Mouse (Mus musculus): ENCODE data around the gene Olfr544. TPM values are rescaled to one million over a fixed set of nuclear protein-coding genes. Genes with fewer than 3 reads are reported as not detected.
"Not testable (repeated sequence)": the region's sequence is repeated elsewhere in the genome, so short reads cannot be mapped to it uniquely, and the experiment has no call there.

Olfr544 gene
- polyA plus RNA-seq, 1 experiment from 2014 or later = not detected

DNA sequence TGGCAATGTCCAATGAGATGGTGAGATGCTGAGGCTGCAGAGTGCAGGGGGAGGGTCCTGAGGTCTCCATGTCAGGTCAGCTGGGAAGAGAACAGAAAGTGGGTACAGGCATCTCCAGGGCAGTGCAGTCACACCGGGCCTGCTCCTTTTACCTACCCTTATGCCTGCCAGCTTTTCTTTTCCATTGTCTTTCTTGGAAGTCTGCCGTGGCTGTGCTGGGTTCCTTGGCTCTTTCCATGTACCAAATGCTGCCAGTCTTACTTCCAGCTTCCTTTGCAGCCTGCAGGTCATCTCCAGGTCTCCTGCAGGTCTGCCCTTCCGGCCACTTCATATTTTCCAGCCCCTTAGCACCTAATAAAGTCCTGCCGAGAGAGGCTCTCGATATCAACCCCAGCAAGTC lies 13.9 kb upstream of the Olfr544 start:
- ATAC-seq (ENCODE audit: low read depth) = no peak
- Histone ChIP-seq H3K4me2 (no peak overlapping the region), H3K27ac (replicated peaks) (no peak overlapping the region), H3K4me1 (replicated peaks) (no peaks in the 10 kb centered on the region), H3K36me3 (no peaks in the 10 kb centered on the region), H3K9ac (no peak overlapping the region), H3K4me3 (no peak overlapping the region), H3K9me3 (no peaks in the 10 kb centered on the region), H3K27me3 (no peaks in the 10 kb centered on the region)
- WGBS = 87% methylated on average over 5 of the region's 5 CpGs

GRCm38 (mm10) chr7:102499473-102499872 lies 11.4 kb upstream of the Olfr544 start, which contains the start of gene Olfr545:
TSS of gene Olfr545 (minus strand) at chr7:102499573.
- 71% methylated on average over 3 of the region's 3 CpGs for WGBS

GRCm38 (mm10) chr7:102494416-102494815 lies 6.3 kb upstream of the Olfr544 start:
- H3K36me3 ChIP-seq; H3K27me3 ChIP-seq; H3K4me2 ChIP-seq; ATAC-seq (ENCODE audit: low read depth); H3K27ac ChIP-seq (replicated peaks); H3K4me3 ChIP-seq; H3K9me3 ChIP-seq; H3K4me1 ChIP-seq (replicated peaks); H3K9ac ChIP-seq: not testable (repeated sequence)
- WGBS = 60% methylated on average over 7 of the region's 7 CpGs

More at GRCm38 (mm10) chr7:102499473-102499872, 11.4 kb upstream of the Olfr544 start, which contains the start of gene Olfr545:
- H3K27ac ChIP-seq (replicated peaks) = no peak within 1 kb of the TSS
- no peaks in the 10 kb centered on the region for H3K27me3 ChIP-seq
- no peak within 1 kb of the TSS for H3K9ac ChIP-seq
- H3K36me3 ChIP-seq = no peaks in the 10 kb centered on the region
- H3K4me1 ChIP-seq (replicated peaks) = no peaks in the 10 kb centered on the region
- H3K9me3 ChIP-seq = no peaks in the 10 kb centered on the region
- no peak for ATAC-seq (ENCODE audit: low read depth)
- no peak within 1 kb of the TSS for H3K4me3 ChIP-seq
- H3K4me2 ChIP-seq = no peak within 1 kb of the TSS

DNA sequence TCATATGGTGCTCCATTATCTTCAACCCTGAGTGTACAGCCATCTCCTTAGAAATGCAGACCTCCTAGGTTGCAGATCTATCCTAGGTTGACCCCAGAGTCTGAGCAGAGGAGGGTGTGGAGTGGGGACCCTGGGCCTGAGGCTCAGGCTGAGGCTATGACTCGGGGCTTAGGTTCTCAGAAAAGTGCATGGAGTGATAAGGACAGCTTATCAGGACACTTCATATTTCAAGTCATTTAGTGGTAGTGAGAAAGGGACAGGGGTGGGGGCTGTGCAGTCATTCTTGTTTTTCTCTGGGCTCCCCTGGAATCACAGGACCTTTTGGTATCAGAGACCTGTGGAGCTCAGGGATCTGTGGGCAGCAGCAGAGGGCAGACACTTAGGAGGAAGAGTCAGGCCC lies 2.0 kb downstream of the Olfr544 start:
- H3K4me3 ChIP-seq = no peak overlapping the region
- no peak overlapping the region for H3K27ac ChIP-seq (replicated peaks)
- H3K9ac ChIP-seq = no peak overlapping the region
- no peak overlapping the region for H3K4me2 ChIP-seq
- H3K4me1 ChIP-seq (replicated peaks) = no peaks in the 10 kb centered on the region
- H3K36me3 ChIP-seq = no peaks in the 10 kb centered on the region
- no peaks in the 10 kb centered on the region for H3K9me3 ChIP-seq
- no peaks in the 10 kb centered on the region for H3K27me3 ChIP-seq
- ATAC-seq (ENCODE audit: low read depth) = no peak
- WGBS = 93% methylated on average over 1 of the region's 1 CpGs

GRCm38 (mm10) chr7:102484766-102485165 lies 3.3 kb downstream of the Olfr544 start:
- not testable (repeated sequence) for ATAC-seq (ENCODE audit: low read depth); H3K36me3 ChIP-seq; H3K9ac ChIP-seq; H3K4me3 ChIP-seq; H3K27me3 ChIP-seq; H3K4me2 ChIP-seq; H3K9me3 ChIP-seq; H3K27ac ChIP-seq (replicated peaks); H3K4me1 ChIP-seq (replicated peaks)
- 75% methylated on average over 6 of the region's 8 CpGs for WGBS

GRCm38 (mm10) chr7:102483665-102484064 lies 4.4 kb downstream of the Olfr544 start:
- H3K4me3 ChIP-seq = no peak overlapping the region
- H3K27ac ChIP-seq (replicated peaks) = no peak overlapping the region
- H3K4me1 ChIP-seq (replicated peaks) = no peaks in the 10 kb centered on the region
- no peak overlapping the region for H3K4me2 ChIP-seq
- WGBS = 95% methylated on average over 2 of the region's 2 CpGs
- no peaks in the 10 kb centered on the region for H3K36me3 ChIP-seq
- no peak for ATAC-seq (ENCODE audit: low read depth)
- no peak overlapping the region for H3K9ac ChIP-seq
- no peaks in the 10 kb centered on the region for H3K9me3 ChIP-seq
- no peaks in the 10 kb centered on the region for H3K27me3 ChIP-seq

DNA sequence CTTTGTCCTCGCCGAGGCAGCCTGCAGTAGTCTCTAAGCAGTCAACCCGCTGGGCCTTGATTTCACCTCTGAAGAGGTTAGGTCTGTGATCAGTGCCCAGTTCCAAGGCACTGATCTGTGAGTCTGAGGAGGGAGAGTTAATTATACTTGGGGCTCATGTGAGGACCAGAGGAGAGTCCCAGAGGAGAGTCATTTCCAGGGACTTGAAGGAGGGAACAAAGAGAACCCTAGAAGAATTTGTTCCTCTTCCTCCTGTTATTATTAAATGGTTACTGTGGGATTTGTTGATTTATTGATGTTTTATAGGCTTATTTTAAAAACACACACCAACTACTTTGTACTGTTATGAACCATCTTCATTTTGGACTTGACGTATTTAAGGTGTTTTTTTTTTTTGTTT lies 6.5 kb downstream of the Olfr544 start, which contains the start of gene Olfr543:
Olfr543 (minus strand) TSS at position 101 of the 400 bp plus-strand sequence.
- Histone ChIP-seq H3K4me2 (no peak within 1 kb of the TSS), H3K9me3 (no peaks in the 10 kb centered on the region), H3K9ac (no peak within 1 kb of the TSS), H3K27me3 (no peaks in the 10 kb centered on the region), H3K4me1 (replicated peaks) (no peaks in the 10 kb centered on the region), H3K27ac (replicated peaks) (no peak within 1 kb of the TSS), H3K4me3 (no peak within 1 kb of the TSS), H3K36me3 (no peaks in the 10 kb centered on the region)
- 97% methylated on average over 4 of the region's 4 CpGs for WGBS
- ATAC-seq (ENCODE audit: low read depth) = no peak

GRCm38 (mm10) chr7:102480821-102481220 lies 7.3 kb downstream of the Olfr544 start:
- no peak overlapping the region for H3K4me2 ChIP-seq
- no peaks in the 10 kb centered on the region for H3K4me1 ChIP-seq (replicated peaks)
- no peaks in the 10 kb centered on the region for H3K27me3 ChIP-seq
- 92% methylated on average over 4 of the region's 4 CpGs for WGBS
- no peak overlapping the region for H3K27ac ChIP-seq (replicated peaks)
- ATAC-seq (ENCODE audit: low read depth) = no peak
- H3K36me3 ChIP-seq = no peaks in the 10 kb centered on the region
- no peak overlapping the region for H3K4me3 ChIP-seq
- H3K9ac ChIP-seq = no peak overlapping the region
- no peaks in the 10 kb centered on the region for H3K9me3 ChIP-seq

GRCm38 (mm10) chr7:102479368-102480078 lies 8.6 kb downstream of the Olfr544 start:
- H3K9me3 ChIP-seq = no peaks in the 10 kb centered on the region
- H3K4me2 ChIP-seq = no peak overlapping the region
- no peaks in the 10 kb centered on the region for H3K27me3 ChIP-seq
- no peak overlapping the region for H3K27ac ChIP-seq (replicated peaks)
- H3K36me3 ChIP-seq = peaks cover 4% of the 10 kb centered on the region; the same call in 1 of the 2 replicates
- WGBS = 69% methylated on average over 5 of the region's 5 CpGs
- no peaks in the 10 kb centered on the region for H3K4me1 ChIP-seq (replicated peaks)
- no peak for ATAC-seq (ENCODE audit: low read depth)
- no peak overlapping the region for H3K4me3 ChIP-seq
- no peak overlapping the region for H3K9ac ChIP-seq

DNA sequence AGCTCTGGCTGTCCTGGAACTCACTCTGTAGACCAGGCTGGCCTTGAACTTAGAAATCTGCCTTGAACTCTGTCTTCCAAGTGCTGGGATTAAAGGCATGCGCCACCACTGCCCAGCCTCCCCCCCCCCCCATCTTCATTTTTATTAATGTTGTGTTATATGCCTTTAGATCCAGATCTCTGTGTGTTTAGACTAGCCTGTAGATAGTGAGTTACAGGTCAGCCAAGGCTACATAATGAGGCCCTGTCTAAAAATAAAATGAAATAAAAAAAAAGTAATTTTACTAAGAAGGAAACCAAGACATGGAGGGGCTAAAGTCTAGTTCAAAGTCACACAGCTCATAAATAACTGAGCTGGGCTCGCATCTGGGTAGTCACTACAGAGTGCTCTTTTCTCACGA lies 9.2 kb downstream of the Olfr544 start:
- Histone ChIP-seq H3K4me3 (no peak overlapping the region), H3K36me3 (peaks cover 4% of the 10 kb centered on the region; the same call in 1 of the 2 replicates), H3K4me2 (no peak overlapping the region), H3K27me3 (no peaks in the 10 kb centered on the region), H3K9ac (no peak overlapping the region), H3K4me1 (replicated peaks) (no peaks in the 10 kb centered on the region), H3K9me3 (no peaks in the 10 kb centered on the region), H3K27ac (replicated peaks) (no peak overlapping the region)
- no peak for ATAC-seq (ENCODE audit: low read depth)
- WGBS = 74% methylated on average over 3 of the region's 3 CpGs

GRCm38 (mm10) chr7:102478425-102478824 lies 9.7 kb downstream of the Olfr544 start:
- ATAC-seq (ENCODE audit: low read depth) = no peak
- no peak overlapping the region for H3K9ac ChIP-seq
- no peaks in the 10 kb centered on the region for H3K9me3 ChIP-seq
- no peaks in the 10 kb centered on the region for H3K4me1 ChIP-seq (replicated peaks)
- H3K36me3 ChIP-seq = peaks cover 4% of the 10 kb centered on the region; the same call in 1 of the 2 replicates
- no peak overlapping the region for H3K4me2 ChIP-seq
- H3K4me3 ChIP-seq = no peak overlapping the region
- H3K27me3 ChIP-seq = no peaks in the 10 kb centered on the region
- H3K27ac ChIP-seq (replicated peaks) = no peak overlapping the region
- 88% methylated on average over 4 of the region's 4 CpGs for WGBS

DNA sequence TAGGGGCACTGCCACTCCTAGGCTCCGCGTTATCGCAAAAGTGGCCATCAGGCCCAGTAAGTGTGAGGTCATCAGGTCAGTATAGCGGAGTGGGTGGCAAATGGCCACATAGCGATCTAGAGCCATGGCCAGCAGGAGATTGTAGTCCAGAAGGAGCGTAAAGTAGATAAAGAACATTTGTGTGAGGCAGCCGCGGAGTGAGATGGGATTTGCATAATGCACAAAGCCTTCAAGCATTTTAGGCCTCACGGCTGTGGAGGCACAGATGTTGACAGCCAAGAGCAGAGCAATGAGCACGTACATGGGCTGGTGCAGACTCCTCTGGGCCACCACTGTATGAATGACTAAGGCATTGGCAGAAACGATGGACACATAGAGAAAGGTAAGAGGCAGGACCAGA lies 10.7 kb downstream of the Olfr544 start:
- Histone ChIP-seq H3K9ac (no peak overlapping the region), H3K4me2 (no peak overlapping the region), H3K9me3 (no peaks in the 10 kb centered on the region), H3K27ac (replicated peaks) (no peak overlapping the region), H3K36me3 (peaks cover 4% of the 10 kb centered on the region; the same call in 1 of the 2 replicates), H3K4me1 (replicated peaks) (no peaks in the 10 kb centered on the region), H3K27me3 (no peaks in the 10 kb centered on the region), H3K4me3 (no peak overlapping the region)
- no peak for ATAC-seq (ENCODE audit: low read depth)
- WGBS = 77% methylated on average over 11 of the region's 11 CpGs

DNA sequence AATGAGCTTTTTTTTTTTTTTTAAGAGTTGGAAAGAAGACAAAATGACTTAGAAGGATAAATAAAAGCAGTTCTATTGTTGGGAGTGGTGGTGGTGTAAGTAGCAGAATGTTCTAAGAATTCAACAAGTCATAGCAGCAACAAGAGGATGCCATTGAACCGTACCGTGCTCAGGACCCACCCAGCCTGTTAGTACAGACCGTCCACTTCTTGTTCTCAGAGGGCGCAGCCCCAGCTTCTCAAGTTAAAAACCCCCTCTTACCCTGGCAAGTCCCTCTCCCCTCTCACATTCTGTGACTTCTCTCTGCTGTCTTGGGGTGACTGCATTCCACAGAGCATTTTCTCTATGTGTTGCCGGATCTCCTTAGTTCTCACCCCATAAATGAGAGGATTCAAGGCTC lies 11.5 kb downstream of the Olfr544 start:
- no peak overlapping the region for H3K4me3 ChIP-seq
- no peaks in the 10 kb centered on the region for H3K9me3 ChIP-seq
- H3K36me3 ChIP-seq = peaks cover 4% of the 10 kb centered on the region; the same call in 1 of the 2 replicates
- no peak for ATAC-seq (ENCODE audit: low read depth)
- H3K4me2 ChIP-seq = no peak overlapping the region
- no peak overlapping the region for H3K27ac ChIP-seq (replicated peaks)
- H3K27me3 ChIP-seq = no peaks in the 10 kb centered on the region
- H3K4me1 ChIP-seq (replicated peaks) = no peaks in the 10 kb centered on the region
- H3K9ac ChIP-seq = no peak overlapping the region
- 96% methylated on average over 5 of the region's 5 CpGs for WGBS
